Mouse (Mus musculus): ENCODE measurements around the gene Hpca.

The Hpca gene

GRCm38 (mm10) chr4:129107348-129107899 lies 14.4 kb downstream of the Hpca start:
- DNase-seq (ENCODE audit: low spot score): no peak

- DNase-seq (ENCODE audit: low spot score): no peak
Observed at GRCm38 (mm10) chr4:129106073-129106472, 15.8 kb downstream of the Hpca start.

GRCm38 (mm10) chr4:129105356-129105755 lies 16.5 kb downstream of the Hpca start, which contains the start of gene Tmem54:
Gene Tmem54 (plus strand): TSS chr4:129105548.
- DNase-seq (ENCODE audit: low spot score): no peak

- no peak for DNase-seq (ENCODE audit: low spot score)
Observed at GRCm38 (mm10) chr4:129102133-129102829, 19.6 kb downstream of the Hpca start.

- no peak for DNase-seq (ENCODE audit: low spot score)
Observed at GRCm38 (mm10) chr4:129097006-129097405, 24.8 kb downstream of the Hpca start.

GRCm38 (mm10) chr4:129095276-129095675 lies 26.6 kb downstream of the Hpca start:
- DNase-seq (ENCODE audit: low spot score): no peak

- no peak for DNase-seq (ENCODE audit: low spot score)
Observed at GRCm38 (mm10) chr4:129087850-129088249, 34.0 kb downstream of the Hpca start.

GRCm38 (mm10) chr4:129086078-129086477 lies 35.8 kb downstream of the Hpca start:
- peak; percentile 59 for DNase-seq (ENCODE audit: low spot score)

GRCm38 (mm10) chr4:129084896-129085295 lies 36.9 kb downstream of the Hpca start:
- no peak for DNase-seq (ENCODE audit: low spot score)

- DNase-seq (ENCODE audit: low spot score): peak; percentile 38
Observed at GRCm38 (mm10) chr4:129082379-129083115, 39.3 kb downstream of the Hpca start.

- no peak for DNase-seq (ENCODE audit: low spot score)
Observed at GRCm38 (mm10) chr4:129081939-129082338, 39.9 kb downstream of the Hpca start.

GRCm38 (mm10) chr4:129081512-129081911 lies 40.3 kb downstream of the Hpca start:
- no peak for DNase-seq (ENCODE audit: low spot score)

GRCm38 (mm10) chr4:129081041-129081440 lies 40.8 kb downstream of the Hpca start:
- DNase-seq (ENCODE audit: low spot score): no peak

GRCm38 (mm10) chr4:129079126-129079525 lies 42.7 kb downstream of the Hpca start:
- no peak for DNase-seq (ENCODE audit: low spot score)

- no peak for DNase-seq (ENCODE audit: low spot score)
Observed at GRCm38 (mm10) chr4:129068848-129069247, 53.0 kb downstream of the Hpca start.

GRCm38 (mm10) chr4:129067638-129068415 lies 54.0 kb downstream of the Hpca start:
- DNase-seq (ENCODE audit: low spot score): no peak

GRCm38 (mm10) chr4:129065688-129066236 lies 56.1 kb downstream of the Hpca start:
- DNase-seq (ENCODE audit: low spot score): no peak

GRCm38 (mm10) chr4:129062281-129063075 lies 59.4 kb downstream of the Hpca start:
- no peak for DNase-seq (ENCODE audit: low spot score)

Data from left cerebral cortex, adult 11 months (tissue).